Mouse (Mus musculus): ENCODE measurements around the gene Ccdc191.

GRCm38 (mm10) chr16:43971189-43971588, 81.6 kb downstream of the Ccdc191 start:
- no peak for TF ChIP-seq CTCF (IDR thresholded peaks at IDR 0.05; ENCODE audit: borderline replicate concordance, control insufficient read depth, extremely low read depth, insufficient read depth, low read length, poor library complexity)
- TF ChIP-seq POLR2A (IDR thresholded peaks at IDR 0.05; ENCODE audit: control insufficient read depth, extremely low read depth, insufficient read depth, low read length, poor library complexity): no peak
